Mouse (Mus musculus) kidney, postnatal 0 days (tissue): ENCODE measurements around the gene Tepsin. TPM values are rescaled to one million over a fixed set of nuclear protein-coding genes. Genes with fewer than 3 reads are reported as not detected.

Experiments
- ATAC-seq: fragments of 200-750 bp; cut with Nextera tagmentation; replicated peaks from 2 replicates; pipeline ENCODE4 v1.8.0; 2017; ENCODE audit warnings: low read depth, moderate number of reproducible peaks, moderate TSS enrichment, moderate library complexity; ENCODE audit not compliant: low FRiP score
- DNase-seq: peaks from one replicate; pipeline ENCODE4 v3.0.0-alpha.2; 2016; ENCODE audit warnings: low spot score
- H3K27ac ChIP-seq: fragments of 300-500 bp; sonication (generic); 2 replicates; pipeline ENCODE4 v1.5.1; 2014; ENCODE audit warnings: mild to moderate bottlenecking
- H3K27me3 ChIP-seq: fragments of 300-500 bp; sonication (generic); 2 replicates; pipeline ENCODE4 v1.6.1; 2014; ENCODE audit warnings: low read length, mixed read lengths; ENCODE audit not compliant: insufficient read depth
- H3K36me3 ChIP-seq: fragments of 300-500 bp; sonication (generic); 2 replicates; pipeline ENCODE4 v1.6.1; 2014; ENCODE audit warnings: low read length, mixed read lengths; ENCODE audit not compliant: insufficient read depth
- H3K4me1 ChIP-seq: fragments of 300-500 bp; sonication (generic); replicated peaks from 2 replicates; pipeline ENCODE4 v1.6.1; 2014; ENCODE audit warnings: antibody characterized with exemption, low read length, mixed read lengths; ENCODE audit not compliant: insufficient read depth
- H3K4me2 ChIP-seq: fragments of 300-500 bp; sonication (generic); 2 replicates; pipeline ENCODE4 v1.6.1; 2014; ENCODE audit warnings: mild to moderate bottlenecking, low read length, moderate library complexity, mixed read lengths
- H3K4me3 ChIP-seq: fragments of 300-500 bp; sonication (generic); replicated peaks from 2 replicates; pipeline ENCODE4 v1.5.1; 2014; ENCODE audit warnings: low read depth, low read length
- H3K9ac ChIP-seq: fragments of 300-500 bp; sonication (generic); 2 replicates; pipeline ENCODE4 v1.6.1; 2014; ENCODE audit warnings: low read depth, low read length
- H3K9me3 ChIP-seq: fragments of 300-500 bp; sonication (generic); replicated peaks from 2 replicates; pipeline ENCODE4 v1.6.1; 2016; ENCODE audit warnings: low read length, inconsistent platforms, mixed read lengths
- CTCF ChIP-seq: IDR thresholded peaks from 2 replicates; pipeline ENCODE4 v1.5.1; 2016; ENCODE audit warnings: antibody characterized with exemption, low read depth, mild to moderate bottlenecking, moderate library complexity
- WGBS: fragments of 180-500 bp; shearing (Covaris S2); extraction: QIAGEN DNeasy Blood & Tissue Kit; methylation state at CpG from one replicate; pipeline ENCODE4 v1.1.7; 2014; 5-methylcytosine and 5-hydroxymethylcytosine counted together
- polyA plus RNA-seq: library from polyadenylated mRNA; unstranded; fragments of >200 nt; fragmentation: Nextera tagmentation; extraction: Ambion mirVana; gene quantifications from 2 replicates; pipeline ENCODE4 v1.2.1, GENCODE M21; 2015

Gene Tepsin
- polyA plus RNA-seq, 1 experiment from 2014 or later: 10.8 TPM

GRCm38 (mm10) chr11:120114488-120115215, 16.1 kb upstream of the Tepsin start:
- Histone ChIP-seq H3K36me3 (peaks cover 40% of the 10 kb centered on the region), H3K4me1 (no peaks in the 10 kb centered on the region; the same call in 1 of the 2 replicates), H3K4me3 (no peak overlapping the region), H3K27ac (no peak overlapping the region), H3K9me3 (no peaks in the 10 kb centered on the region), H3K9ac (no peak overlapping the region), H3K27me3 (no peaks in the 10 kb centered on the region), H3K4me2 (no peak overlapping the region)
- no peak for ATAC-seq
- no peak for DNase-seq
- WGBS: 85% methylated on average over 21 of the region's 21 CpGs
- TF ChIP-seq CTCF: no peak

GRCm38 (mm10) chr11:120112136-120112535, 13.6 kb upstream of the Tepsin start:
- Histone ChIP-seq H3K9me3 (no peaks in the 10 kb centered on the region), H3K9ac (no peak overlapping the region), H3K36me3 (peaks cover 23% of the 10 kb centered on the region), H3K4me3 (no peak overlapping the region), H3K27ac (no peak overlapping the region), H3K4me2 (no peak overlapping the region), H3K4me1 (peaks cover 3% of the 10 kb centered on the region; the same call in 1 of the 2 replicates), H3K27me3 (no peaks in the 10 kb centered on the region)
- no peak for ATAC-seq
- DNase-seq: no peak
- TF ChIP-seq CTCF: no peak
- WGBS: 92% methylated on average over 4 of the region's 4 CpGs

GRCm38 (mm10) chr11:120111033-120111432, 12.5 kb upstream of the Tepsin start:
- peaks cover 3% of the 10 kb centered on the region; the same call in 1 of the 2 replicates for H3K4me1 ChIP-seq
- no peak overlapping the region for H3K9ac ChIP-seq
- no peaks in the 10 kb centered on the region for H3K9me3 ChIP-seq
- no peak overlapping the region for H3K27ac ChIP-seq
- H3K36me3 ChIP-seq: peaks cover 19% of the 10 kb centered on the region
- H3K4me3 ChIP-seq: no peak overlapping the region
- no peak for ATAC-seq
- no peak overlapping the region for H3K4me2 ChIP-seq
- DNase-seq: peak; percentile 87
- WGBS: 4% methylated on average over 2 of the region's 2 CpGs
- no peaks in the 10 kb centered on the region for H3K27me3 ChIP-seq
- TF ChIP-seq CTCF: peak; percentile 97

- DNase-seq: peak; percentile 39
- 68% methylated on average over 7 of the region's 7 CpGs for WGBS
- Histone ChIP-seq H3K4me1 (peaks cover 3% of the 10 kb centered on the region; the same call in 1 of the 2 replicates), H3K27ac (no peak overlapping the region), H3K9ac (no peak overlapping the region), H3K4me2 (no peak overlapping the region), H3K4me3 (no peak overlapping the region), H3K36me3 (peaks cover 17% of the 10 kb centered on the region), H3K27me3 (no peaks in the 10 kb centered on the region), H3K9me3 (no peaks in the 10 kb centered on the region)
- peak; percentile 52; the same call in 1 of the 2 replicates for TF ChIP-seq CTCF
- 0 out of 2 replicates have a peak, but pooled peaks have one; percentile 6 for ATAC-seq
These were observed 12.0 kb upstream of the Tepsin start for GRCm38 (mm10) chr11:120110554-120110953.

GRCm38 (mm10) chr11:120109558-120110210, 11.2 kb upstream of the Tepsin start:
- H3K4me2 ChIP-seq: no peak overlapping the region
- no peaks in the 10 kb centered on the region for H3K9me3 ChIP-seq
- H3K9ac ChIP-seq: no peak overlapping the region
- peaks cover 3% of the 10 kb centered on the region; the same call in 1 of the 2 replicates for H3K4me1 ChIP-seq
- no peak for TF ChIP-seq CTCF
- no peak overlapping the region for H3K4me3 ChIP-seq
- peaks cover 25% of the 10 kb centered on the region for H3K36me3 ChIP-seq
- DNase-seq: peak; percentile 11
- peak; percentile 18; the same call in 1 of the 2 replicates for ATAC-seq
- H3K27ac ChIP-seq: no peak overlapping the region
- H3K27me3 ChIP-seq: no peaks in the 10 kb centered on the region
- 68% methylated on average over 14 of the region's 14 CpGs for WGBS

GRCm38 (mm10) chr11:120107796-120108195, 9.3 kb upstream of the Tepsin start:
- WGBS: 72% methylated on average over 9 of the region's 9 CpGs
- Histone ChIP-seq H3K27me3 (no peaks in the 10 kb centered on the region), H3K4me3 (no peak overlapping the region), H3K4me1 (peaks cover 3% of the 10 kb centered on the region; the same call in 1 of the 2 replicates), H3K36me3 (peaks cover 27% of the 10 kb centered on the region), H3K9ac (no peak overlapping the region), H3K4me2 (no peak overlapping the region), H3K27ac (peak overlapping the region; percentile 28; the same call in 1 of the 2 replicates), H3K9me3 (no peaks in the 10 kb centered on the region)
- ATAC-seq (no peak), DNase-seq (no peak)
- no peak for TF ChIP-seq CTCF
